Mouse (Mus musculus): ENCODE measurements at regions not wholly inside any gene's neighbourhood (a gene's known extent, or its start where the extent isn't known, plus 50 kb on each side); places are given as distances from the start of the nearest gene placed in this dataset.

- Histone ChIP-seq H3K4me1 (ENCODE audit: control insufficient read depth, insufficient read depth, low read length) (peaks cover 10% of the 10 kb centered on the region), H3K27me3 (ENCODE audit: control insufficient read depth, insufficient read depth, low read length) (no peaks in the 10 kb centered on the region), H3K36me3 (ENCODE audit: control insufficient read depth, insufficient read depth, low read length) (no peaks in the 10 kb centered on the region), H3K4me2 (0 out of 2 replicates have a peak overlapping the region, but pooled peaks have one; percentile 11), H3K4me3 (ENCODE audit: low read depth, low read length) (no peak overlapping the region), H3K9me3 (replicated peaks; ENCODE audit: control insufficient read depth, low read length) (no peaks in the 10 kb centered on the region), H3K27ac (ENCODE audit: low read depth, low read length) (no peak overlapping the region), H3K9ac (ENCODE audit: low read depth, low read length) (no peak overlapping the region)
- WGBS (ENCODE audit: insufficient replicate concordance), result 50% methylated on average over 20 of the region's 20 CpGs
- no peak; the same call in 1 of the 2 replicates for ATAC-seq (replicated peaks; ENCODE audit: insufficient number of reproducible peaks, low FRiP score, low TSS enrichment)
Observed at GRCm38 (mm10) chr2:168333552-168334240, 52.2 kb upstream of the Kcng1 start.

- Histone ChIP-seq H3K9me3 (replicated peaks; ENCODE audit: control insufficient read depth, low read length) (no peaks in the 10 kb centered on the region), H3K9ac (ENCODE audit: low read depth, low read length) (no peak overlapping the region), H3K4me1 (ENCODE audit: control insufficient read depth, insufficient read depth, low read length) (peaks cover 10% of the 10 kb centered on the region), H3K4me3 (ENCODE audit: low read depth, low read length) (no peak overlapping the region), H3K27me3 (ENCODE audit: control insufficient read depth, insufficient read depth, low read length) (no peaks in the 10 kb centered on the region), H3K36me3 (ENCODE audit: control insufficient read depth, insufficient read depth, low read length) (no peaks in the 10 kb centered on the region), H3K27ac (ENCODE audit: low read depth, low read length) (no peak overlapping the region), H3K4me2 (no peak overlapping the region)
- ATAC-seq (replicated peaks; ENCODE audit: insufficient number of reproducible peaks, low FRiP score, low TSS enrichment), result no peak
- 30% methylated on average over 6 of the region's 6 CpGs for WGBS (ENCODE audit: insufficient replicate concordance)
Observed at GRCm38 (mm10) chr2:168332972-168333371, 51.4 kb upstream of the Kcng1 start.
